Mouse (Mus musculus) cerebellum, adult 2 months (tissue): ENCODE measurements around the gene Rab3il1. TPM values are rescaled to one million over a fixed set of nuclear protein-coding genes. Genes with fewer than 3 reads are reported as not detected.

ENCODE experiments used
- DNase-seq, 2 experiments: peaks; one replicate each; pipeline ENCODE4 v3.0.0; 2021
- H3K27ac ChIP-seq: fragments of 200-500 bp; 2 replicates; pipeline ENCODE4 v1.5.1; 2012; ENCODE audit warnings: low read length, control low read depth, inconsistent platforms; ENCODE audit not compliant: insufficient read depth
- H3K27me3 ChIP-seq: fragments of 200-500 bp; 2 replicates; pipeline ENCODE4 v1.6.1; 2012; ENCODE audit warnings: inconsistent platforms, mild to moderate bottlenecking, low read length, moderate library complexity; ENCODE audit not compliant: control insufficient read depth, insufficient read depth
- H3K4me1 ChIP-seq: fragments of 200-500 bp; 2 replicates; pipeline ENCODE4 v1.6.1; 2011; ENCODE audit warnings: low read length; ENCODE audit not compliant: control insufficient read depth, insufficient read depth
- H3K4me3 ChIP-seq: fragments of 200-500 bp; replicated peaks from 2 replicates; pipeline ENCODE3; 2011; ENCODE audit warnings: mild to moderate bottlenecking, low read depth, low read length, control low read depth; ENCODE audit not compliant: insufficient read depth
- CTCF ChIP-seq: fragments of 200-500 bp; IDR thresholded peaks from 2 replicates; pipeline ENCODE4 v1.5.1; 2011; ENCODE audit warnings: low read depth, mild to moderate bottlenecking, control low read depth, low read length, moderate library complexity, borderline replicate concordance; ENCODE audit not compliant: insufficient read depth
- POLR2A ChIP-seq: fragments of 200-500 bp; IDR thresholded peaks from 2 replicates; pipeline ENCODE4 v1.6.1; 2011; ENCODE audit warnings: low read length, control low read depth, borderline replicate concordance; ENCODE audit not compliant: insufficient read depth
- WGBS: fragments of 180-500 bp; shearing (Covaris S2); methylation state at CpG from one replicate; pipeline ENCODE4 v1.1.7; 2018; 5-methylcytosine and 5-hydroxymethylcytosine counted together
- polyA plus RNA-seq: library from polyadenylated mRNA; depleted of rRNA; stranded (reverse); fragments of >200 nt; gene quantifications from 2 replicates; pipeline ENCODE4 v1.2.3, GENCODE M21; 2012

Rab3il1 gene
- polyA plus RNA-seq, 1 experiment = 9.5 TPM

GRCm38 (mm10) chr19:9985900-9986421 is 15.5 kb upstream of the Rab3il1 start:
- 83% methylated on average over 2 of the region's 2 CpGs for WGBS
- no peak for TF ChIP-seq CTCF
- no peak for TF ChIP-seq POLR2A
- H3K4me1 ChIP-seq = 0 out of 2 replicates have a peak, but pooled peaks cover 6% of the 10 kb centered on the region
- no peak overlapping the region for H3K27ac ChIP-seq
- no peaks in the 10 kb centered on the region for H3K27me3 ChIP-seq
- DNase-seq = no peak
- no peak overlapping the region for H3K4me3 ChIP-seq

GRCm38 (mm10) chr19:9987192-9987591 is 14.3 kb upstream of the Rab3il1 start:
- H3K27ac ChIP-seq = no peak overlapping the region
- TF ChIP-seq POLR2A (no peak), CTCF (no peak)
- 51% methylated on average over 6 of the region's 6 CpGs for WGBS
- 0 out of 2 replicates have a peak, but pooled peaks cover 6% of the 10 kb centered on the region for H3K4me1 ChIP-seq
- H3K27me3 ChIP-seq = no peaks in the 10 kb centered on the region
- no peak overlapping the region for H3K4me3 ChIP-seq
- DNase-seq = no peak

- no peak for TF ChIP-seq CTCF
- no peak for TF ChIP-seq POLR2A
- Histone ChIP-seq H3K4me3 (no peak overlapping the region), H3K4me1 (peaks cover 6% of the 10 kb centered on the region; the same call in 1 of the 2 replicates), H3K27me3 (no peaks in the 10 kb centered on the region), H3K27ac (no peak overlapping the region)
- DNase-seq = no peak
Observed at GRCm38 (mm10) chr19:9987593-9987992, 13.9 kb upstream of the Rab3il1 start.

GRCm38 (mm10) chr19:9989171-9989883 is 12.1 kb upstream of the Rab3il1 start:
- H3K4me1 ChIP-seq = peaks cover 6% of the 10 kb centered on the region
- no peak overlapping the region for H3K4me3 ChIP-seq
- WGBS = 54% methylated on average over 17 of the region's 17 CpGs
- TF ChIP-seq CTCF (peak; percentile 52; the same call in 1 of the 2 replicates), POLR2A (no peak)
- no peak for DNase-seq
- no peak overlapping the region for H3K27ac ChIP-seq
- no peaks in the 10 kb centered on the region for H3K27me3 ChIP-seq

- DNase-seq = no peak
- H3K4me3 ChIP-seq = no peak overlapping the region
- H3K27ac ChIP-seq = no peak overlapping the region
- H3K4me1 ChIP-seq = peaks cover 3% of the 10 kb centered on the region
- TF ChIP-seq CTCF (no peak), POLR2A (no peak)
- no peaks in the 10 kb centered on the region for H3K27me3 ChIP-seq
Observed at GRCm38 (mm10) chr19:9989884-9990256, 11.6 kb upstream of the Rab3il1 start.

- 25% methylated on average over 5 of the region's 5 CpGs for WGBS
- Histone ChIP-seq H3K27ac (no peak overlapping the region), H3K4me3 (no peak overlapping the region), H3K4me1 (peaks cover 3% of the 10 kb centered on the region), H3K27me3 (no peaks in the 10 kb centered on the region)
- peak; percentile 75 for TF ChIP-seq CTCF
- TF ChIP-seq POLR2A = no peak
- DNase-seq = peak; percentile 47 to 62
Observed at GRCm38 (mm10) chr19:9991304-9991703, 10.2 kb upstream of the Rab3il1 start.

- no peak for DNase-seq
- no peak for TF ChIP-seq POLR2A
- no peak for TF ChIP-seq CTCF
- 52% methylated on average over 26 of the region's 26 CpGs for WGBS
- peak overlapping the region; percentile 47 for H3K4me3 ChIP-seq
- no peaks in the 10 kb centered on the region for H3K27me3 ChIP-seq
- peaks cover 3% of the 10 kb centered on the region for H3K4me1 ChIP-seq
- H3K27ac ChIP-seq = no peak overlapping the region
Observed at GRCm38 (mm10) chr19:9992011-9992958, 9.2 kb upstream of the Rab3il1 start.

GRCm38 (mm10) chr19:9993036-9993656 is 8.3 kb upstream of the Rab3il1 start:
- H3K27me3 ChIP-seq = no peaks in the 10 kb centered on the region
- TF ChIP-seq CTCF = peak; percentile 61
- TF ChIP-seq POLR2A = no peak
- peak overlapping the region; percentile 47 for H3K4me3 ChIP-seq
- H3K4me1 ChIP-seq = peaks cover 3% of the 10 kb centered on the region
- no peak overlapping the region for H3K27ac ChIP-seq
- peak; percentile 71 to 82 for DNase-seq
- 7% methylated on average over 17 of the region's 17 CpGs for WGBS
